Mouse (Mus musculus): ENCODE data around the gene Surf4. TPM values are rescaled to one million over a fixed set of nuclear protein-coding genes. Genes with fewer than 3 reads are reported as not detected.

Surf4 gene
- total and polyA plus RNA-seq, 3 experiments: 109 to 161 (median 140) TPM

DNA sequence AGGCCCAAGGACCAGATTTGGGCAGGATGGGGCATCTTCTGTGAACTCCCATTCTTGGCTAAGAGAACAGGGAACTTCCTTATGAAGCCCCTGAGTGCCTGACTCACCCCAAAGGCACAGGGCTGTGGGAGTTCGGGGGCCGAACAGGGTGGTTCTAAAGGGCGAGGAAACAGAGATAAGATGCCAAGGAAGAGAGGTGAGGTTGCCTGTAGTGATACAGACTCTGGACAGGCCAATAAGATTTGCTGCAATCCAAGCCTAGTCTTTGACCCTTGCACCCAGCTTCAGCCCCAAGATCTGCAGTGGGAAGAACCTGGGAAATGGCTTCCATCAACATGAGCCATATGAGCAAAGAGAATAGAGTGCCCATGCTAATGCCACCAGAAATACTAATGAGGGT, 9.5 kb upstream of the Surf4 start:
- DNase-seq (ENCODE audit: extremely low read depth): no peak
- H3K9me3 ChIP-seq (replicated peaks; ENCODE audit: low read length): no peaks in the 10 kb centered on the region
- no peak overlapping the region for H3K4me3 ChIP-seq (replicated peaks in 1 of 3; ENCODE audit: low read depth in 2 of 3, low read length in 2 of 3, poor library complexity in 1 of 3)
- no peaks in the 10 kb centered on the region for H3K27me3 ChIP-seq (replicated peaks)
- H3K79me2 ChIP-seq (replicated peaks; ENCODE audit: control insufficient read depth, extremely low read depth, insufficient read depth, poor library complexity, severe bottlenecking): no peaks in the 10 kb centered on the region
- peaks cover 13 to 29% of the 10 kb centered on the region in 2 experiments for H3K36me3 ChIP-seq (replicated peaks in 1 of 2; ENCODE audit: control insufficient read depth in 1 of 2, insufficient read depth in 1 of 2, low read length in 1 of 2)
- H3K4me2 ChIP-seq (ENCODE audit: insufficient read depth, low read depth, poor library complexity, severe bottlenecking): no peak overlapping the region
- in situ Hi-C loops (cut with MboI; ENCODE audit: low pct_ligation_motif_present, low pct_unique_long_range_greater_than_20kb, low sequenced_read_pairs) (no loop called here), dilution Hi-C loops (cut with MboI; ENCODE audit: extremely low pct_ligation_motif_present, extremely low pct_unique_long_range_greater_than_20kb, low sequenced_read_pairs) (no loop called here)
- H3K4me1 ChIP-seq (ENCODE audit: control insufficient read depth in 1 of 2, insufficient read depth in 2 of 2): peaks cover 12 to 17% of the 10 kb centered on the region in 2 experiments
- H3K27ac ChIP-seq (ENCODE audit: insufficient read depth, low read depth): no peak overlapping the region
- TF ChIP-seq NRF1 (IDR thresholded peaks at IDR 0.05; ENCODE audit: low read depth, low read length): no peak
- no peak for TF ChIP-seq PAX5 (IDR thresholded peaks at IDR 0.05; ENCODE audit: low read length)
- no peak for TF ChIP-seq JUN (IDR thresholded peaks at IDR 0.05; ENCODE audit: insufficient read depth, low read depth, low read length)
- no peak for TF ChIP-seq USF2 (conservative IDR thresholded peaks at IDR 0.05; ENCODE audit: low read depth, low read length)
- no peak for TF ChIP-seq ZNF384 (IDR thresholded peaks at IDR 0.05; ENCODE audit: low read depth, low read length)
- TF ChIP-seq ETS1 (conservative IDR thresholded peaks at IDR 0.05; ENCODE audit: low read depth, low read length): no peak
- no peak for TF ChIP-seq ZC3H11A (IDR thresholded peaks at IDR 0.05; ENCODE audit: low read depth, low read length)
- H3K9ac ChIP-seq (ENCODE audit: insufficient read depth, low read depth): no peak overlapping the region

DNA sequence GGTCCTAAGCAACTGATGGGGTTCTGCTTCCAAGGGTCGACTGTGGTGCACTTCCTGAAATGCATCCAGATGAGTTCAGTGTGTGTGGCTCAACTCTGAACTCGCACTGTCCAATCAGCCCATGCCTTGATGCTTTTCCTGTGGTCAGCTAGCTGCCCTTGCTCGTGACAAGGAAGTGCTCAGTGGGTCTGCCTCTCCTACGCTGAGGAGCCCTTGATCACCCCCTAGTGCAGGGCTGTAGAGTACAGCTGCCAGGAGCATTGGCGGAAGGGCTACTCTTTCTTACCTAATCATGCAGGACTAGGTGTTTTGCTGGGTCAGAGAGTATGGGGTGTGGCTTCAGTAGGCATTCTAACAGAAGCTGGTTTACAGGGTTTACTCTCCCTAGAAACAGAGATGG, 7.8 kb upstream of the Surf4 start:
- dilution Hi-C loops (cut with MboI; ENCODE audit: extremely low pct_ligation_motif_present, extremely low pct_unique_long_range_greater_than_20kb, low sequenced_read_pairs): no loop called here
- peaks cover 16 to 26% of the 10 kb centered on the region in 2 experiments for H3K4me1 ChIP-seq (ENCODE audit: control insufficient read depth in 1 of 2, insufficient read depth in 2 of 2)
- no peaks in the 10 kb centered on the region for H3K27me3 ChIP-seq (replicated peaks)
- no peak overlapping the region for H3K4me2 ChIP-seq (ENCODE audit: insufficient read depth, low read depth, poor library complexity, severe bottlenecking)
- no peak overlapping the region for H3K9ac ChIP-seq (ENCODE audit: insufficient read depth, low read depth)
- no peaks in the 10 kb centered on the region for H3K79me2 ChIP-seq (replicated peaks; ENCODE audit: control insufficient read depth, extremely low read depth, insufficient read depth, poor library complexity, severe bottlenecking)
- no peak overlapping the region for H3K4me3 ChIP-seq (replicated peaks in 1 of 3; ENCODE audit: low read depth in 2 of 3, low read length in 2 of 3, poor library complexity in 1 of 3)
- peaks cover 3 to 14% of the 10 kb centered on the region in 2 experiments for H3K36me3 ChIP-seq (replicated peaks in 1 of 2; ENCODE audit: control insufficient read depth in 1 of 2, insufficient read depth in 1 of 2, low read length in 1 of 2)
- no peak overlapping the region for H3K27ac ChIP-seq (ENCODE audit: insufficient read depth, low read depth)
- H3K9me3 ChIP-seq (replicated peaks; ENCODE audit: low read length): no peaks in the 10 kb centered on the region
- in situ Hi-C loops (cut with MboI; ENCODE audit: low pct_ligation_motif_present, low pct_unique_long_range_greater_than_20kb, low sequenced_read_pairs): no loop called here
- DNase-seq (ENCODE audit: extremely low read depth): no peak
- TF ChIP-seq USF2 (conservative IDR thresholded peaks at IDR 0.05; ENCODE audit: low read depth, low read length): no peak
- TF ChIP-seq ELF1 (IDR thresholded peaks at IDR 0.05; ENCODE audit: low read depth, low read length): peak; percentile 87
- peak; percentile 50 for TF ChIP-seq RAD21 (IDR thresholded peaks at IDR 0.05; ENCODE audit: low read depth, low read length)
- TF ChIP-seq CTCF (conservative IDR thresholded peaks at IDR 0.05 in 1 of 2, IDR thresholded peaks at IDR 0.05 in 1 of 2; ENCODE audit: low read depth in 2 of 2, low read length in 2 of 2): peak in 1 of 2 experiments; percentile 70; a peak in 2 of 4 replicates
- TF ChIP-seq KAT2A (IDR thresholded peaks at IDR 0.05; ENCODE audit: insufficient replicate concordance, low read length): no peak
- TF ChIP-seq BHLHE40 (IDR thresholded peaks at IDR 0.05; ENCODE audit: low read depth, low read length): peak; percentile 89
- TF ChIP-seq SMC3 (IDR thresholded peaks at IDR 0.05; ENCODE audit: low read depth, low read length): peak; percentile 52
- TF ChIP-seq NELFE (IDR thresholded peaks at IDR 0.05; ENCODE audit: low read depth, low read length): no peak
- TF ChIP-seq USF1 (IDR thresholded peaks at IDR 0.05; ENCODE audit: low read depth, low read length): no peak

Data from CH12.LX (cell line).